Mouse (Mus musculus): ENCODE data around the gene Slc35e3. TPM values are rescaled to one million over a fixed set of nuclear protein-coding genes. Genes with fewer than 3 reads are reported as not detected.
"Not testable (repeated sequence)": the region's sequence is repeated elsewhere in the genome, so short reads cannot be mapped to it uniquely, and the experiment has no call there.

The Slc35e3 gene
- polyA plus RNA-seq, 1 experiment from 2014 or later: 8.2 TPM

DNA sequence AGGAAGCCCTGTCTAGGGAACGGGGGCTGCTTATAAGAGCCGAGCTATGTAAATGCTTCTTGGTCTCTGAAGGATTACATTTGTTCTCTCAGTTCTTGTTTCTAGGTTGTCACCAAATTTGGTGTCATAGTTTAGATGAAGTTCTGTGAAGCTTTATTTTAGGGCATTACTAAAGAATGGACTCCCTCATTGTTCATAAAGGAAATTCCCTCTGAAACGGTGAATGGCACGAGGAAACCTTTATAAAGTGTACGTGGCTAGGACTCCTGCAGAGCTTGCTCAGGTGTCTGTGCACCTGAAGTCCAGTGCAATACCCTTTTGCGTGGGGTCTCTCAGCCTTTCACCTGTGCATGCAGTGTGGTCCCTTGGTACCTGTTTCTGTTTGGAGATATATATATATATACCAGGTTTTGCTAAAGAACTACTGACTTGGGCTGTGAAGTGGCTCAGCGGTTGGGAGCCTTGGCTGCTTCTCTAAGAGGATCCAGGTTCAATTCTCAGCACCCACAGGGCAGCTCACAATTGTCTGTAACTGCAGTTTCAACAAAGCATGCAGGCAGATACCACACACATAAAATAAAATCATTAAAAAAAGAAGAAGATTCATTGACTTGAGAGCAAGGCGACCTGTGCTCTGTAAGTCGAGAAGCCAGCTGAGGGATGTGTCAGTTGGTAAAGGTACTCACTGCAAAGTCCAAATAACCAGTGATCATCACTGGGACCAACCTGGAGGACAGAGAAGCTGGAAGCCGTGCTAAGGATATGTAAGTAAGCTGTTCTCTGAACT is 13.9 kb upstream of the Slc35e3 start:
- Histone ChIP-seq H3K27ac (replicated peaks) (no peak overlapping the region), H3K4me2 (no peak overlapping the region), H3K9ac (no peak overlapping the region), H3K4me3 (no peak overlapping the region), H3K4me1 (no peaks in the 10 kb centered on the region), H3K27me3 (replicated peaks) (no peaks in the 10 kb centered on the region), H3K9me3 (no peaks in the 10 kb centered on the region), H3K36me3 (peaks cover 98% of the 10 kb centered on the region)
- WGBS: 88% methylated on average over 10 of the region's 10 CpGs
- no peak for ATAC-seq (ENCODE audit: extremely low read depth, insufficient number of reproducible peaks, low FRiP score, low TSS enrichment)

DNA sequence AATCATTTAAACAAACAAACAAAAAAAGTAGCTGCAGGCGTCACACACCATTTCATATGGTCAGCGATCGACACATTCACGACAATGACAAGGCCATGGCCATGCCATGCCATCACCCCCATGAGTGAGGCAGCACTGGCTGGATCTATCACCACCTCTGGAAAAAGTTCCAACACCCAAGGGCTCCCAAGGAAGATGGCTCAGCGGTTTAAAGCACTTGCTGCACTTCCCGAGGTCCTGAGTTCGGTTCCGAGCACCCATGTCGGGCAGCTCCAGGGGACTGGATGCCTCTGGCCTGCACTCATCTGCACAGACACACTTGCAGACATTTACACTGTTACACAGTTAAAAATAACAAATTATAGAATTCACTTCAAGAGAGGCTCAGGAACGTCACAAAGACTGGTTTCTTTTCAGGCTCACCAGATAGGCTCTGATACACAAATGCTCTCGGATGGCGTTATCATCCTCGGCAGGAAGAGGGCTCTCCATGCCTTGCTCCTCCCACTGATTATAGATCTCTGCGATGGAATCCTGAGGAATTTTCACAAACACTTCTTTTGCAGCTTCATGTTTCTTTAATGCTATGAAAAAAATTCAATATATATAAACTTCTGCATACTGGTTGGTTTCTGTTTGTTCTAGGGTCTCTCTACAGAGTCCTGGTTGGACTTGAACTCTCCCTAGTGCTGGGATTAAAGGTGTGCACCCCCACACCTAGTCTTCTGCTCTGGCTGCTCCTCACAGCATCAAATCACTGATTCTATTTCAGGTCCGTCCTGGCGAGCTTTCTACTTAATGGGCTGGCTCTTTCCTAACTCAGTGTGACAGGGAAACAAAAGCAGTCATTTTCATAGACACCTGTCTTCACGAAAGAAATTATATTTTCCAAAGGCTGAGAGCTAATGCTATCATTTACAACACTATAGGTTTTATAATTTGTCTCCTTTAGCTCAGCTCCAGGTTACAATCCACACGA is 12.9 kb upstream of the Slc35e3 start:
- H3K36me3 ChIP-seq: peaks cover 99% of the 10 kb centered on the region
- H3K27ac ChIP-seq (replicated peaks): no peak overlapping the region
- no peak overlapping the region for H3K4me2 ChIP-seq
- H3K27me3 ChIP-seq (replicated peaks): no peaks in the 10 kb centered on the region
- 80% methylated on average over 18 of the region's 18 CpGs for WGBS
- H3K9me3 ChIP-seq: no peaks in the 10 kb centered on the region
- H3K4me3 ChIP-seq: no peak overlapping the region
- ATAC-seq (ENCODE audit: extremely low read depth, insufficient number of reproducible peaks, low FRiP score, low TSS enrichment): no peak
- H3K9ac ChIP-seq: no peak overlapping the region
- H3K4me1 ChIP-seq: no peaks in the 10 kb centered on the region

DNA sequence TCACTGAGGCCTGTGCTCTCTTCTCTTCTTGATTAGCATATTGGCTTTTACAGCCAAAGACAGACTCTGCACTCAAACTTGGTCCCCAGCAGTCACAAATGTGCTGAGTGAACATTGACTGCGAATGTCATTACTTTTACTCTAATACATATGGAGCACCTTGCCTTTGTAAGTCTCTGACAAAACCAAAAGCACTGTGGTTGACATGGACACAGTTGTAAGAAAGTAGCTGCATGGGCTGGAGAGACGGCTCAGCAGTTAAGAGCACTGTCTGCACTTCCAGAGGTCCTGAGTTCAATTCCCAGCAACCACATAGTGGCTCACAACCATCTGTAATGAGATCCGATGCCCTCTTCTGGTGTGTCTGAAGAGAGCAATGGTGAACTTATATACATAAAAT is 12.2 kb upstream of the Slc35e3 start:
- H3K9me3 ChIP-seq; H3K9ac ChIP-seq; H3K27ac ChIP-seq (replicated peaks); H3K4me1 ChIP-seq; H3K4me3 ChIP-seq; H3K4me2 ChIP-seq; H3K27me3 ChIP-seq (replicated peaks); ATAC-seq (ENCODE audit: extremely low read depth, insufficient number of reproducible peaks, low FRiP score, low TSS enrichment): not testable (repeated sequence)
- peaks cover 96% of the 10 kb centered on the region for H3K36me3 ChIP-seq
- WGBS: 93% methylated on average over 3 of the region's 3 CpGs

DNA sequence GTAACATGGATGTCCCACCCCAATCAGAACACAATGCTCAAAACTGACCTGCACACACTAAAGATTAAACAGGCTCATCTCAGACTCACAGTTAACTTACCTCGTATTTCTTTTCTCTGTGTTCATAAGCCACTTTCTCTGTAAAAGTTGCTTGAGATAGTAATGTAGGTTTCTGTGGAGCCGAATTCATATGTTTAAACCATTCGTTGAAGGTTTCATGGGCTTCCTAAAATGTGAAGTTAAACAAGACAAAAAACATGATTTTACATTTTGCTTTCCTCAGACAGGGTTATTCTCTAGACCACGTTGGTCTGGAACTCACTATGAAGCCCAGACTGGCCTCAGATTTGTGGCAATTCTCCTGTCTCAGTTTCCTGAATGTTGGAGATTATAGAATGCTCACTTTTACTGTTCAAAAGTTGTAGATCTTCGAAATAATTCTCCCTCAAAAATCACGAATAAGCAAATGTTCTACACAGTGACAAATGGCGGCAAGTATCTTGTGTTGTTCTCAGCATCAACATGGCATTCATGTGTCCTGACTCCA is 11.7 kb upstream of the Slc35e3 start:
- Histone ChIP-seq H3K9ac (no peak overlapping the region), H3K9me3 (no peaks in the 10 kb centered on the region), H3K36me3 (peaks cover 97% of the 10 kb centered on the region), H3K4me3 (no peak overlapping the region), H3K27me3 (replicated peaks) (no peaks in the 10 kb centered on the region), H3K27ac (replicated peaks) (no peak overlapping the region), H3K4me1 (no peaks in the 10 kb centered on the region), H3K4me2 (no peak overlapping the region)
- ATAC-seq (ENCODE audit: extremely low read depth, insufficient number of reproducible peaks, low FRiP score, low TSS enrichment): no peak
- 93% methylated on average over 7 of the region's 7 CpGs for WGBS

- Histone ChIP-seq H3K4me3 (no peak overlapping the region), H3K9ac (no peak overlapping the region), H3K9me3 (no peaks in the 10 kb centered on the region), H3K36me3 (peaks cover 97% of the 10 kb centered on the region), H3K27ac (replicated peaks) (no peak overlapping the region), H3K4me2 (no peak overlapping the region), H3K27me3 (replicated peaks) (no peaks in the 10 kb centered on the region), H3K4me1 (no peaks in the 10 kb centered on the region)
- no peak for ATAC-seq (ENCODE audit: extremely low read depth, insufficient number of reproducible peaks, low FRiP score, low TSS enrichment)
- WGBS: 90% methylated on average over 1 of the region's 1 CpGs
Observed at GRCm38 (mm10) chr10:117757259-117757658, 11.1 kb upstream of the Slc35e3 start.

DNA sequence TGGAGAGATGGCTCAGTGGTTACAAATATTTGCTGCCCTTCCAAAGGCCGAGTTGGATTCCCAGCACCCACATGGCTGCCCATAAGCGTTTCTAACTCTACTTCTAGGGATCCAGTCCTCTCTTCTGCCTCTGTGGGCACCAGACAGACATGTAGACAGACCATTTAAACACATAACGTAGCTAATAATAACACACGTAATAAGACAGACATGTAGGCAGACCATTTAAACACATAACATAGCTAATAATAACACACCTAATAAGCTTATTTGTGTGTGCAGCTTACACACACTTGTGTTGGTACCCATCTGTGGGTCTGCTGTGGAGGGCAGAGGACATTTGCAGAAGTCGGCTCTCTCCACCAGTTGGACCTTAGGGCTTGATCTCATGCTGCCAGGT is 10.6 kb upstream of the Slc35e3 start:
- H3K27me3 ChIP-seq (replicated peaks): no peaks in the 10 kb centered on the region
- peaks cover 97% of the 10 kb centered on the region for H3K36me3 ChIP-seq
- H3K4me2 ChIP-seq: no peak overlapping the region
- no peak overlapping the region for H3K4me3 ChIP-seq
- H3K4me1 ChIP-seq: no peaks in the 10 kb centered on the region
- WGBS: 90% methylated on average over 5 of the region's 5 CpGs
- ATAC-seq (ENCODE audit: extremely low read depth, insufficient number of reproducible peaks, low FRiP score, low TSS enrichment): no peak
- no peaks in the 10 kb centered on the region for H3K9me3 ChIP-seq
- H3K9ac ChIP-seq: no peak overlapping the region
- H3K27ac ChIP-seq (replicated peaks): no peak overlapping the region

DNA sequence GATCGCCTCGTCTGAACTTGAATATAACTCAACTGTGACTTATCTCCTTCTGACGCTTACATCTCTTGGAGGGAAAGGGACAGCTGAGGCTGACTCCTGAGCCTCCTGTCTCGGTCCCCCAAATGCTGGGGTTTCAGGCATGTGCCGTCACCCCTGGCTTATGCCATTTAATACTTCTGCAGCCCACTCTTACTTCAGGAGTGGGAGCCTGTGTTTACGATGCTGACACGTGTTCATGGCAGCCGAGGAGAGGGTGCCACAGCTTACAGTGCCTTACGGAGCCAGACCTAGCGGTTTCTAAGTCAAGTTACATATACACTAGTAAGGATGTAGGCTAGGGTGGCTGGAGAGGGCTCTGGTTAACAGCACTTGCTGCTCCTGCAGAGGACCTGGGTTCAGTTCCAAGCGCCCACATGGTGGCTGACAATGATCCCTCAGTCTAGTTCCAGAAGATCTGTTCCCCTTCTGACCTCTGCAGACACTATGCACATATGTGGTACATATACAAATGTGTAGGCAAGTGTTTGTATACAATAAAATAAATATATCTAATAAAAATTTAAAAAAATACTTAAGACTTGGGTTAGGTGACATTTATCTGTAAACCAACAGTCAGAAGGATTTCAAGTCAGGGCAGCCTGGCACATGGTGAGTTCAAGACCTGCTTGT is 9.8 kb upstream of the Slc35e3 start:
- 88% methylated on average over 11 of the region's 11 CpGs for WGBS
- H3K9me3 ChIP-seq: no peaks in the 10 kb centered on the region
- no peak for ATAC-seq (ENCODE audit: extremely low read depth, insufficient number of reproducible peaks, low FRiP score, low TSS enrichment)
- H3K4me1 ChIP-seq: no peaks in the 10 kb centered on the region
- H3K4me2 ChIP-seq: no peak overlapping the region
- peaks cover 97% of the 10 kb centered on the region for H3K36me3 ChIP-seq
- no peak overlapping the region for H3K9ac ChIP-seq
- H3K27ac ChIP-seq (replicated peaks): no peak overlapping the region
- no peak overlapping the region for H3K4me3 ChIP-seq
- H3K27me3 ChIP-seq (replicated peaks): no peaks in the 10 kb centered on the region

GRCm38 (mm10) chr10:117755086-117755798 is 9.1 kb upstream of the Slc35e3 start:
- ATAC-seq (ENCODE audit: extremely low read depth, insufficient number of reproducible peaks, low FRiP score, low TSS enrichment): no peak; the same call in 1 of the 2 replicates
- H3K9me3 ChIP-seq: no peaks in the 10 kb centered on the region
- H3K4me2 ChIP-seq: no peak overlapping the region
- WGBS: 85% methylated on average over 13 of the region's 13 CpGs
- no peaks in the 10 kb centered on the region for H3K4me1 ChIP-seq
- no peak overlapping the region for H3K27ac ChIP-seq (replicated peaks)
- no peaks in the 10 kb centered on the region for H3K27me3 ChIP-seq (replicated peaks)
- H3K4me3 ChIP-seq: no peak overlapping the region
- H3K36me3 ChIP-seq: peaks cover 95% of the 10 kb centered on the region
- H3K9ac ChIP-seq: no peak overlapping the region

- Histone ChIP-seq H3K27ac (replicated peaks) (no peak overlapping the region), H3K27me3 (replicated peaks) (no peaks in the 10 kb centered on the region), H3K4me2 (no peak overlapping the region), H3K9ac (no peak overlapping the region), H3K9me3 (peaks cover 5% of the 10 kb centered on the region; the same call in 1 of the 2 replicates), H3K36me3 (peaks cover 95% of the 10 kb centered on the region), H3K4me3 (no peak overlapping the region), H3K4me1 (no peaks in the 10 kb centered on the region)
- no peak for ATAC-seq (ENCODE audit: extremely low read depth, insufficient number of reproducible peaks, low FRiP score, low TSS enrichment)
- WGBS: 96% methylated on average over 7 of the region's 7 CpGs
Observed at GRCm38 (mm10) chr10:117754609-117754940, 8.4 kb upstream of the Slc35e3 start.

DNA sequence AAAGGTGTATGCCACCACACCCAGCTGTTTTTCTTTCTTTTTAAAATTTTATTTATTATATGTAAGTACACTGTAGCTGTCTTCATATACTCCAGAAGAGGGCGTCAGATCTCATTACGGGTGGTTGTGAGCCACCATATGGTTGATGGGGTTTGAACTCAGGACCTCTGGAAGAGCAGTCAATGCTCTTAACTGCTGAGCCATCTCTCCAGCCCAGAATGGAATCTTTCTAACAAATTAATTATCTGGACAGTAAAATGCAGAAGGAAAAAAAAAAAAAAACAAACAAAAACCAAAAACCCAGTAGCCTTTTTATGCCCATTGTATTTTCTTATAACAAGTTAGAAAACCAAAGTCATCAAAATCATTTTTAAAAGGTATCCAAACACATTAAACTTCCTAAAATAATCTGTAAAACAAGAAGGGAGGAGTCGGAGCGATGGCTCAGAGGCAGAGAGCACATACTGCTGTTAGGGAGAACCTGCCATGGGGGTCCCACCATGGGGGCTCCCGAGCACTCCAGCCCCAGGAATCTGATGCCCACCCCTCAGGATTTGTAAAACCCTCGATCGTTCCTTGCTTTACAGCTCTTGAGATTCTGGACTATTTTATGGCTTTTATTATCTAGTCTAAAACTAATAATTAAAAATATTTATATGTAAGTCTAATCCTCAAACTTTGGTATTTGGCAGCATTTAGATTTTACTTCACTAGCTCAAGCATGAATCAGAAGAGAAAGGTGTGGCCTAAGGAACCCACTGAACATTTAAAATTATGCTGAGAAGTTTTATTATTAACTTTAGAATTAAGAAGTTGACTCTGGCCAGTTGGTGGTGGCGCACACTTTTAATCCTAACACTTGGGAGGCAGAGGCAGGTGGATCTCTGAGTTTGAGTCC is 7.8 kb upstream of the Slc35e3 start:
- Histone ChIP-seq H3K27ac (replicated peaks) (no peak overlapping the region), H3K27me3 (replicated peaks) (no peaks in the 10 kb centered on the region), H3K4me1 (no peaks in the 10 kb centered on the region), H3K9me3 (peaks cover 5% of the 10 kb centered on the region; the same call in 1 of the 2 replicates), H3K36me3 (peaks cover 95% of the 10 kb centered on the region), H3K4me3 (no peak overlapping the region), H3K4me2 (no peak overlapping the region), H3K9ac (no peak overlapping the region)
- no peak for ATAC-seq (ENCODE audit: extremely low read depth, insufficient number of reproducible peaks, low FRiP score, low TSS enrichment)
- 92% methylated on average over 8 of the region's 8 CpGs for WGBS

Data from heart, embryonic 13.5 days (tissue).